Mouse (Mus musculus) erythroid progenitor cell, adult 5-6 weeks (primary cell): ENCODE results near the gene Cbs. TPM values are rescaled to one million over a fixed set of nuclear protein-coding genes. Genes with fewer than 3 reads are reported as not detected.

ENCODE experiments used
- ATAC-seq: replicated peaks from 2 replicates; pipeline ENCODE4 v1.8.0; 2016; ENCODE audit warnings: moderate number of reproducible peaks, mild to moderate bottlenecking, moderate TSS enrichment, inconsistent platforms; ENCODE audit not compliant: poor library complexity, low FRiP score, severe bottlenecking
- total RNA-seq, 2 experiments: library from RNA; stranded (forward) in 1 of 2; stranded (reverse) in 1 of 2; fragments of 150-400 nt in 1 of 2; fragments of 186-747, 209-891 nt in 1 of 2; gene quantifications; 2 replicates each; pipeline versions ENCODE4 v1.2.3 to v1.2.4; 2015 to 2017; ENCODE audit warnings: low replicate concordance in 2 of 2

Gene Cbs
- total RNA-seq, 2 experiments from 2014 or later: not detected

- no peak for ATAC-seq
Observed at GRCm38 (mm10) chr17:31559021-31559789, 77.8 kb downstream of the Cbs start.

Other genes starting within 250 kb of the Cbs start
- gene Wdr4, start 117.3 kb downstream of the Cbs start, total RNA-seq (2015; ENCODE audit: low replicate concordance): 2.5 and 8.3 TPM in 2 replicates
- 1.8 and 2.4 TPM in 2 replicates for gene Wdr4, start 117.3 kb downstream of the Cbs start, total RNA-seq (2017; ENCODE audit: low replicate concordance)
- gene Ndufv3, start 117.1 kb downstream of the Cbs start, total RNA-seq (2015; ENCODE audit: low replicate concordance): 30.6 and 51.6 TPM in 2 replicates
- gene Ndufv3, start 117.1 kb downstream of the Cbs start, total RNA-seq (2017; ENCODE audit: low replicate concordance): 54.4 and 57.5 TPM in 2 replicates
- 21.4 and 24.1 TPM in 2 replicates for gene Pknox1, start 72.5 kb downstream of the Cbs start, total RNA-seq (2015; ENCODE audit: low replicate concordance)
- 26.2 and 33.1 TPM in 2 replicates for gene Pknox1, start 72.5 kb downstream of the Cbs start, total RNA-seq (2017; ENCODE audit: low replicate concordance)
- 42.5 and 54.9 TPM in 2 replicates for gene U2af1, start 21.7 kb upstream of the Cbs start, total RNA-seq (2015; ENCODE audit: low replicate concordance)
- gene U2af1, start 21.7 kb upstream of the Cbs start, total RNA-seq (2017; ENCODE audit: low replicate concordance): 122 and 151 TPM in 2 replicates
- not detected in 2 replicates for gene Cryaa, start 40.6 kb upstream of the Cbs start, total RNA-seq (2015; ENCODE audit: low replicate concordance)
- gene Cryaa, start 40.6 kb upstream of the Cbs start, total RNA-seq (2017; ENCODE audit: low replicate concordance): not detected in 2 replicates
- 7.6 and 9.2 TPM in 2 replicates for gene Sik1, start 218.6 kb upstream of the Cbs start, total RNA-seq (2015; ENCODE audit: low replicate concordance)
- 2.2 and 5.9 TPM in 2 replicates for gene Sik1, start 218.6 kb upstream of the Cbs start, total RNA-seq (2017; ENCODE audit: low replicate concordance)